Mouse (Mus musculus) MEL (cell line): ENCODE measurements around the gene Gm8439.

Experiments used
- CTCF ChIP-seq, 3 experiments: IDR thresholded peaks in 2 of 3; conservative IDR thresholded peaks in 1 of 3; 2 replicates each; pipeline ENCODE4 v1.5.1; 2011 to 2012; ENCODE audit warnings: low read length in 3 of 3, low read depth in 2 of 3, mild to moderate bottlenecking in 2 of 3, improper control_type of control experiment in 1 of 3, inconsistent platforms in 1 of 3, mixed read lengths in 1 of 3, moderate library complexity in 1 of 3; ENCODE audit not compliant: control insufficient read depth in 1 of 3, insufficient read depth in 1 of 3, poor library complexity in 1 of 3, severe bottlenecking in 1 of 3
- ELF1 ChIP-seq: IDR thresholded peaks from 2 replicates; pipeline ENCODE4 v1.6.1; 2014; ENCODE audit warnings: low read depth, mild to moderate bottlenecking, inconsistent platforms, low read length, improper control_type of control experiment, moderate library complexity
- POLR2A ChIP-seq, 2 experiments: IDR thresholded peaks; 2 replicates each; pipeline ENCODE4 v1.6.1; 2011 to 2012; ENCODE audit warnings: low read length in 2 of 2, mild to moderate bottlenecking in 2 of 2, control low read depth in 1 of 2, improper control_type of control experiment in 1 of 2, low read depth in 1 of 2, moderate library complexity in 1 of 2; ENCODE audit not compliant: control insufficient read depth in 1 of 2, insufficient read depth in 1 of 2, poor library complexity in 1 of 2

DNA sequence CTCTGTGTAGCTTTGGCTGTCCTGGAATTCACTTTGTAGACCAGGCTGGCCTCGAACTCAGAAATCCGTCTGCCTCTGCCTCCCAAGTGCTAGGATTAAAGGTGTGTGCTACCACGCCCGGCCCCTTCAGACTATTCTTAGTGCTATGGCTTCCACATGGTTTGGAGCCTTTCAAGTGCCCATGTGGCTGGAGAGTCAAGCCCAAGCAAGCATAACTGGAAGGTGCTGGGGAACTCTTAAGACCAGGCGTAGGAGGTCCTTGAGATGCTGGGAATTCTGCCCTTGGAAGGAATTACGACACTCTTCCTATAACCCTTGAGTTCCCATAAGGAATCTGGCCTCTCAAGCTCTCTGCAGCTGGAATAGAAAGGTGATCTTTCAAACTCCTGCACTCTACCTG, 32.0 kb upstream of the Gm8439 start:
- TF ChIP-seq CTCF (IDR thresholded peaks at IDR 0.05 in 2 of 3, conservative IDR thresholded peaks at IDR 0.05 in 1 of 3; ENCODE audit: control insufficient read depth in 1 of 3, insufficient read depth in 1 of 3, low read depth in 2 of 3, low read length in 3 of 3, poor library complexity in 1 of 3, severe bottlenecking in 1 of 3) (no peak), POLR2A (IDR thresholded peaks at IDR 0.05; ENCODE audit: control insufficient read depth in 1 of 2, insufficient read depth in 1 of 2, low read depth in 1 of 2, low read length in 2 of 2, poor library complexity in 1 of 2) (no peak), ELF1 (no peak)
